Mouse (Mus musculus): ENCODE data around the gene Clcnka.

- TF ChIP-seq POLR2A (IDR thresholded peaks at IDR 0.05; ENCODE audit: borderline replicate concordance, low read depth, low read length), result no peak
- TF ChIP-seq CTCF (IDR thresholded peaks at IDR 0.05; ENCODE audit: low read depth, low read length), result peak; percentile 69
Measured at GRCm38 (mm10) chr4:141362937-141363548, 35.5 kb downstream of the Clcnka start.
